Mouse (Mus musculus) cerebellum, adult 2 months (tissue): ENCODE measurements around the gene Aldh1a3. TPM values are rescaled to one million over a fixed set of nuclear protein-coding genes. Genes with fewer than 3 reads are reported as not detected.

Experiments
- DNase-seq, 2 experiments: peaks; one replicate each; pipeline ENCODE4 v3.0.0; 2021
- H3K27ac ChIP-seq: fragments of 200-500 bp; 2 replicates; pipeline ENCODE4 v1.5.1; 2012; ENCODE audit warnings: low read length, control low read depth, inconsistent platforms; ENCODE audit not compliant: insufficient read depth
- H3K27me3 ChIP-seq: fragments of 200-500 bp; 2 replicates; pipeline ENCODE4 v1.6.1; 2012; ENCODE audit warnings: inconsistent platforms, mild to moderate bottlenecking, low read length, moderate library complexity; ENCODE audit not compliant: control insufficient read depth, insufficient read depth
- H3K4me1 ChIP-seq: fragments of 200-500 bp; 2 replicates; pipeline ENCODE4 v1.6.1; 2011; ENCODE audit warnings: low read length; ENCODE audit not compliant: control insufficient read depth, insufficient read depth
- H3K4me3 ChIP-seq: fragments of 200-500 bp; replicated peaks from 2 replicates; pipeline ENCODE3; 2011; ENCODE audit warnings: mild to moderate bottlenecking, low read depth, low read length, control low read depth; ENCODE audit not compliant: insufficient read depth
- CTCF ChIP-seq: fragments of 200-500 bp; IDR thresholded peaks from 2 replicates; pipeline ENCODE4 v1.5.1; 2011; ENCODE audit warnings: low read depth, mild to moderate bottlenecking, control low read depth, low read length, moderate library complexity, borderline replicate concordance; ENCODE audit not compliant: insufficient read depth
- POLR2A ChIP-seq: fragments of 200-500 bp; IDR thresholded peaks from 2 replicates; pipeline ENCODE4 v1.6.1; 2011; ENCODE audit warnings: low read length, control low read depth, borderline replicate concordance; ENCODE audit not compliant: insufficient read depth
- WGBS: fragments of 180-500 bp; shearing (Covaris S2); methylation state at CpG from one replicate; pipeline ENCODE4 v1.1.7; 2018; 5-methylcytosine and 5-hydroxymethylcytosine counted together
- polyA plus RNA-seq: library from polyadenylated mRNA; depleted of rRNA; stranded (reverse); fragments of >200 nt; gene quantifications from 2 replicates; pipeline ENCODE4 v1.2.3, GENCODE M21; 2012

The Aldh1a3 gene
- polyA plus RNA-seq, 1 experiment = 1.2 TPM

DNA sequence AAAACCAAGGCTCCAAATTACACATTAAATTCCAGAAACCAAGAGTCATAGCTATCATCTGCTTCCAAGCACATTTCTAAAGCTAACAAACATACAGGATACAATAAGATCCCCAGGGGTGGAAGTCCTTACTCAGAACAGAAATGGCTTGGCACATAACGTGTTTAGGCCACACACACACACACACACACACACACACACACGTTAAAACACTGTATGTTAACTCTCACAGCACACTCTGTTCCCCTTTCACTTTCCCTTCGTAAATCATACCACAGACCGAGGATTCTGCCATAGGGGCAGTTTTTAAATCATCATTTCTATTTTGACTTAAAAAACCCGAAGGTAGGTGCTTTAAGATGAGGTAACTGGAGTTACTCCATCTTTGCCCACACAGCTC, 43.1 kb downstream of the Aldh1a3 start:
- Histone ChIP-seq H3K4me1 (no peaks in the 10 kb centered on the region), H3K4me3 (no peak overlapping the region), H3K27ac (no peak overlapping the region), H3K27me3 (peaks cover 2% of the 10 kb centered on the region; the same call in 1 of the 2 replicates)
- whole genome bisulfite sequencing = 70% methylated on average over 5 of the region's 5 CpGs
- TF ChIP-seq CTCF (no peak), POLR2A (no peak)
- no peak for DNase-seq

DNA sequence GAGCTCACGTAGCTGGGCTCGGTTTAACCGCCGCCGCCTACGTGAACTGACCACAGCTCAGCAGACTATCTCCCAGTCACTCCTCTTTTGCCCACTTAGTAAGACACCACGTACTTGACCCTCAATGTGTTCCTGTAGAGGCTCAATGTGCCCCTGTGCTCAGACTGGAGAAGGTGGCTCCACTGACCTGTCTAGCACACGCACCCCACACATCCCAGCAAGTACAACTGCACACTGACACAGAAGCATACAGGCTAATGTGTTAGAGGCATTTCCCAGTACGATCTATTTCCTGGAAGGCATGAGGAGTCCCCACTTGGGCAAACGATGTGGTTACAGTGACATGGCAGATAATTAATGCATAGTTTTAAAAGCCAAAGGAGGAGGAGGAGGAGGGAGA, 50.8 kb downstream of the Aldh1a3 start:
- TF ChIP-seq CTCF (no peak), POLR2A (no peak)
- 88% methylated on average over 10 of the region's 10 CpGs for WGBS
- DNase-seq = no peak
- Histone ChIP-seq H3K27me3 (no peaks in the 10 kb centered on the region; the same call in 1 of the 2 replicates), H3K4me3 (no peak overlapping the region), H3K4me1 (no peaks in the 10 kb centered on the region), H3K27ac (no peak overlapping the region)

DNA sequence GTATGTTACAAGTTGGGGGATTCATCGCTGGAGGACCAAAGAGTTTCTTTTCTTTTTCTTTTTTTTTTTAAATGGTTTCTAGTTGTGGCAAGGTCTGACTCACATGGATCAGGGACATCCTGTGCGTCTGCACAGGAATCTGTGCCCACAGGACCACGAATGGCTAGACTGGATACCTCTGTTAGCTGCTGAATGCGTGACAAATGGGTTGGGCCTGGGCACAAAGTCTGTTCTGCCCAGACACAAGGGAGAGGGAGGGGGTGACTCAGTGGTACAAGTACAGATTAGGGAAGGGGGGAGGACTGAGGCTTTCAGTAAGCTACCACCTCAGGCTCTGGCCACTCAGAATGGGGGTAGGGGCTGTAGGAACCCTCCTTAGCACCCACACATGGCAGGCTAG, 51.6 kb downstream of the Aldh1a3 start:
- Histone ChIP-seq H3K27ac (no peak overlapping the region), H3K4me1 (no peaks in the 10 kb centered on the region), H3K4me3 (no peak overlapping the region), H3K27me3 (no peaks in the 10 kb centered on the region; the same call in 1 of the 2 replicates)
- no peak for DNase-seq
- 73% methylated on average over 4 of the region's 4 CpGs for WGBS
- TF ChIP-seq CTCF = no peak
- TF ChIP-seq POLR2A = no peak

DNA sequence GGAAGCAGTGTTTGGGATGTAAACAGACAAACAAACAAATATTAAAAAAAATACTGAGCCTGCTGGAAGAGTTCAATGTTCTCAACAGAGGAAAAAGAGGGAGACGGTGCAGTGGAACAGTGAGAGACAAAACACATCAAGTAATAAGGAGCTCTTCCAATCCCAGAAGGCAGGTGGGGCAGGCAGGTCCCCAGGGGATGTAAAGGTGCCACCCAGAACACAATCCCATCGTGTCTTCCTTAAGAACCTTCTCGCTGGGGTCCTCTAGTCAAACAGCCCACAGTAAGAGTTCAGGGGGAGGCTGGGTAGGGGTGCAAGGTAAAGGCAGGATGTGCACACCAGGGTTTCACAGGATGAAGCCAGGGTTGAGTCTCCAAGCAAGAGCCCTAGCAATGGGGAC, 53.9 kb downstream of the Aldh1a3 start:
- TF ChIP-seq CTCF (no peak), POLR2A (no peak)
- DNase-seq = no peak

DNA sequence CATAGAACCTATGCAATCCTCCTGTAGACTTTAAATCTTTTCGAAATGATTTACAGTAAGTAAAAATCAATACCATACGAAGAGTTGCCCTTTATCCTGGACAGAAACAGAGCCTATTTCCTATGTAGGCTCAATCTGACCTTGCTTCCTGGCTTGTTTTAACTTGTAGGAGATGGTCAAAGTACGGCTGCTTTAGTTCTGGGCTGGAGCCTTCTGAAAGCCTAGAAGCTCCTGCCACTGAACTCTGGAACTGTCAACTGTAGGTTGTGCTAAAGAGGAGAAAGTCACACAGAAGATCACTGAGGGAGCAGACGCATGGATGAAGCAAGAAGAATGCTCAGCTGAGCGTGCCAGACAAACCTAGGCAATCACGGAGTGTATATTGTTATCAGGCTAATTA, 56.3 kb downstream of the Aldh1a3 start:
- TF ChIP-seq CTCF = no peak
- TF ChIP-seq POLR2A = no peak
- H3K4me1 ChIP-seq = no peaks in the 10 kb centered on the region
- no peak overlapping the region for H3K4me3 ChIP-seq
- 87% methylated on average over 6 of the region's 6 CpGs for WGBS
- DNase-seq = no peak
- no peak overlapping the region for H3K27ac ChIP-seq
- no peaks in the 10 kb centered on the region for H3K27me3 ChIP-seq

More for the DNA sequence above, 53.9 kb downstream of the Aldh1a3 start:
- no peaks in the 10 kb centered on the region for H3K4me1 ChIP-seq
- H3K27me3 ChIP-seq = no peaks in the 10 kb centered on the region; the same call in 1 of the 2 replicates
- WGBS = 91% methylated on average over 3 of the region's 3 CpGs
- no peak overlapping the region for H3K27ac ChIP-seq
- no peak overlapping the region for H3K4me3 ChIP-seq

DNA sequence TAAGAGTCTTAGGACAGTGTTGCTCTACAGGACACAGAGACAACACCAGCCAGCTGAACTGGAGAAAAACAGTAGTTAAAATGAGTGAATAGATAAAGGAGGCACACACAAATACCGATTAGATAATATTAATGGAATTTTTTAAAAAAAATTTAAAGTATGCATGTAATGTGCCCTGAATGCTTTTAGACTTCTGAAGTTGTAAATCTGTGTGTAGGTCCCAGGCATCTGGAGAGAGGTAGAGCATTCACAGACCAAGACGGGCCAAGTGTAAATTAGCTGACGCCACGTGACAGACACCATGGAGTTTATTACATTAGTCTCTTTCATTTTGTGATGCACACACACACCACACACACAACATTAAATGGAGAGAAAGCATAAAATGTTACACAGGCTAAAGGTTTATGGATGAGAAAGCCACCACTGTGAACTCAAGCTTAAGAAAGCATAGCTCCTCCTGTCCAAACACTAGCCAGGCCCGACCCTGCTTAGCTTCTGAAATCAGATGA, 57.3 kb downstream of the Aldh1a3 start:
- no peak for TF ChIP-seq CTCF
- TF ChIP-seq POLR2A = no peak
- 91% methylated on average over 5 of the region's 5 CpGs for WGBS
- Histone ChIP-seq H3K4me3 (no peak overlapping the region), H3K27ac (no peak overlapping the region), H3K27me3 (no peaks in the 10 kb centered on the region), H3K4me1 (no peaks in the 10 kb centered on the region)
- DNase-seq = no peak

DNA sequence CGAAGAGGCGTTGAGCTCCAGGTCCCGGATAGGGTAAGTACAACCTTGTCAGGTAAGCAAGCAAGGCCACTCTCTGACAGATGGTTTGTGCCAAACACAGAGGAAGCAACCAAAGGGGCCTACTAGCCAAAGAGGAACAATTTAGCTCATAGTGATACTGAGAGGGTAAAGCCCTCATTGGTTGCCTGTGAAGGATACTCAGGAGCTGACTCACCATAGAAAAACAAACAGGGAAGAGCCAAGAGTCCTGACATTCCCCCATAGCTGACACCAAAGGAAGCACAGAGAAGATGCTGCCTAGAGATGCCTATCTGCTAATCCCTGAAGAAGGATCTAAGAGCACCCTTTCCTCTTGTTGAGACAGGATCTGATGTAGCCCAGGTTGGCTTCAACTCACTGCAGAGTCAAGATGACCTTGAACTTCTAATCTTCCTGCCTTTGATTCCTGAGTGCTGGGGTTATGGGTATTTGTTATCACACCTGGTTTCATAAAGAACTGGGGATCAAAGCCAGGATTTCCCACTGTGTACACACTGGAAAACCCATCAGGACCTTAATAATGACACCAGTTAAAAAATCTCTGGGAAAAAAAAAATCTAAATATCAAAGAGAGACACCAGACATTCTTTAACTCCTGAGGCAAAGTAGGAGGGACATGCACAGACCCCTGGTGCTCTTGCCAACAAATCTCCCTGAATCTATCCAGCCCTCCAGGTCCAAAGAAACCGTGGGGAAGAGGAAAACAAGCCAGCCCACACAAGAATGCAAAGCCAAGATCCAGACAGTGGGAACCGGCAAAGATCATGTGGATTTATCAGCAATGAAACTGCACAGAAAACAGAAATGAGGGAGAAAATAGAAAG, 58.0 kb downstream of the Aldh1a3 start:
- no peak overlapping the region for H3K27ac ChIP-seq
- 63% methylated on average over 5 of the region's 5 CpGs for WGBS
- no peak for DNase-seq
- H3K27me3 ChIP-seq = no peaks in the 10 kb centered on the region
- H3K4me1 ChIP-seq = no peaks in the 10 kb centered on the region
- H3K4me3 ChIP-seq = no peak overlapping the region
- TF ChIP-seq CTCF = no peak
- TF ChIP-seq POLR2A = no peak

DNA sequence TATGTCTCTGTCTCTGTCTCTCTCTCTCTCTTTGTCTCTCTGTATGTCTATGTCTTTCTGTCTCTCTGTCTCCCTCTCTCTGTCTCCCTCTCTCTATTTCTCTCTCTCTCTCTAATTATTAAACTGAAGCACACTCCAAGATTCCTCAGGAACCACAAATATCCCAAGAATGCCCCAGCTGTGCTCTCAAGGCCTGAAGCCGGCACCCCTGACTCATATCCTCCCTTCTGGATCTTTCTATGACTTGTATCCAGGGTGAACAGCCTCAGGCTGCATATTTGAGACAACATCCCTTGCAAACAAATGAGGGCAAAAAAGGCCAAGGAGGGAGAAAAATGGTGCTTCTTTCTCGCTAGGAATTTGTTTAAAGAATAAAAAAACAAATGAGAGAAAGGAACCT, 61.4 kb downstream of the Aldh1a3 start, which contains the start of gene Gm10974:
TSS of gene Gm10974 (plus strand) at position 2 of the 400 bp plus-strand sequence.
- DNase-seq = no peak
- Histone ChIP-seq H3K27ac (no peak within 1 kb of the TSS), H3K27me3 (no peaks in the 10 kb centered on the region), H3K4me3 (no peak within 1 kb of the TSS), H3K4me1 (no peaks in the 10 kb centered on the region)
- TF ChIP-seq POLR2A = no peak
- no peak for TF ChIP-seq CTCF
- WGBS = 74% methylated on average over 2 of the region's 2 CpGs
